Mouse (Mus musculus) hindbrain, embryonic 14.5 days (tissue): ENCODE results near the gene Pip4k2b. TPM values are rescaled to one million over a fixed set of nuclear protein-coding genes. Genes with fewer than 3 reads are reported as not detected.

Experiments used
- ATAC-seq: fragments of 200-750 bp; cut with Nextera tagmentation; 2 replicates; pipeline ENCODE4 v1.8.0; 2017; ENCODE audit warnings: moderate number of reproducible peaks, mild to moderate bottlenecking, moderate TSS enrichment, moderate library complexity; ENCODE audit not compliant: low FRiP score
- DNase-seq: peaks from one replicate; pipeline ENCODE4 v3.0.0-alpha.2; 2015; ENCODE audit warnings: low spot score
- H3K27ac ChIP-seq: fragments of 300-500 bp; sonication (generic); 2 replicates; pipeline ENCODE4 v1.5.1; 2014; ENCODE audit warnings: mild to moderate bottlenecking, moderate library complexity
- H3K27me3 ChIP-seq: fragments of 300-500 bp; sonication (generic); 2 replicates; pipeline ENCODE4 v1.6.1; 2014; ENCODE audit warnings: mild to moderate bottlenecking, low read length, mixed read lengths; ENCODE audit not compliant: control insufficient read depth, insufficient read depth
- H3K36me3 ChIP-seq: fragments of 300-500 bp; sonication (generic); replicated peaks from 2 replicates; pipeline ENCODE4 v1.6.1; 2014; ENCODE audit not compliant: control insufficient read depth, insufficient read depth
- H3K4me1 ChIP-seq: fragments of 300-500 bp; sonication (generic); replicated peaks from 2 replicates; pipeline ENCODE4 v1.6.1; 2014; ENCODE audit warnings: antibody characterized with exemption, low read length, mixed read lengths; ENCODE audit not compliant: control insufficient read depth, insufficient read depth
- H3K4me2 ChIP-seq: fragments of 300-500 bp; sonication (generic); replicated peaks from 2 replicates; pipeline ENCODE4 v1.6.1; 2014; ENCODE audit warnings: mild to moderate bottlenecking, moderate library complexity
- H3K4me3 ChIP-seq: fragments of 300-500 bp; sonication (generic); replicated peaks from 2 replicates; pipeline ENCODE4 v1.5.1; 2014; ENCODE audit warnings: mild to moderate bottlenecking, low read length
- H3K9ac ChIP-seq: fragments of 300-500 bp; sonication (generic); 2 replicates; pipeline ENCODE4 v1.6.1; 2014
- H3K9me3 ChIP-seq: fragments of 300-500 bp; sonication (generic); 2 replicates; pipeline ENCODE4 v1.6.1; 2016; ENCODE audit warnings: low read length; ENCODE audit not compliant: control insufficient read depth
- WGBS: fragments of 180-500 bp; shearing (Covaris S2); extraction: QIAGEN DNeasy Blood & Tissue Kit; methylation state at CpG from one replicate; pipeline ENCODE4 v1.1.7; 2014; 5-methylcytosine and 5-hydroxymethylcytosine counted together
- polyA plus RNA-seq: library from polyadenylated mRNA; unstranded; fragments of >200 nt; fragmentation: Nextera tagmentation; extraction: Ambion mirVana; gene quantifications from 2 replicates; pipeline ENCODE4 v1.2.1, GENCODE M21; 2014

The Pip4k2b gene
- polyA plus RNA-seq, 1 experiment from 2014 or later: 5.2 TPM

DNA sequence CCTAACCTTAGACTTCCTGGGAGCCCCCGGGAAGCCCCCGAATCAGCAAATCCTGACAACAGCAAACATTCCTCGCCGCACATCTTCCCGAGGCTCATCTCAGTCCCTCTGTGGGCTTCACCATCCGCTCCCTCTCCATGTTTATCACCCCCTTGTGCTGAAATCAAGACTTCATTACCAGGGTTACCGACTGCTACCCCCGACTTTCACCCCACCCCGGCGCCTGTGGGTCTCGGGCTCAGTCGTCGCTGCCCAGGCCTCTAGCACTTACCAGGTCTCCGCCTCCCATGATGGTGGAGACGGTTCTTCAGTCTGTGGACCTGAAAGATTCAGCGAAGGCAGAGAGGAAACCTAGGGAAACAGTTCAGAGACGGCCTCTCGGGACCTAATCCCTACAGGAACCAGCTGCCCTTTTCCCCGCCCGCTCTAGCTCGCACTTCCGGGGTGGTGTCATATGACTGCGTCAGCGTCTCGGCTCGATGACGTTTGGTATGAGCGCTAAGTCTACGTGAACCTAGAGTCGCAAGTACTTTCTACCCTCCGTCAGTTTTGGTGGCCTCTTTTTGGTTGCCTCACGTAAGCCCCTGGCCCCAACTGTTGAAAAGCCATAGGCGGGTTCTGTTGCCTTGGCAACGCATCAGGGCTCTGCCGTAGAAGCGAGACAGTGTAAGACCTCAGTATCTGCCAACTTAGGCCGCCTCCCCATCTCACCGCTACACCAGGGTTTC lies 21.8 kb upstream of the Pip4k2b start, which contains the start of gene Cwc25:
Cwc25 (minus strand) TSS at position 403 of the 728 bp plus-strand sequence.
- Histone ChIP-seq H3K27me3 (no peaks in the 10 kb centered on the region), H3K4me1 (peaks cover 11% of the 10 kb centered on the region), H3K36me3 (peaks cover 23% of the 10 kb centered on the region), H3K9ac (peak within 1 kb of the TSS; percentile 93), H3K4me2 (peak within 1 kb of the TSS; percentile 71), H3K9me3 (no peaks in the 10 kb centered on the region), H3K4me3 (peak within 1 kb of the TSS; percentile 77), H3K27ac (peak within 1 kb of the TSS; percentile 81)
- WGBS: under 1% methylated on average over 38 of the region's 38 CpGs
- DNase-seq (peak; percentile 100), ATAC-seq (peak; percentile 93)

DNA sequence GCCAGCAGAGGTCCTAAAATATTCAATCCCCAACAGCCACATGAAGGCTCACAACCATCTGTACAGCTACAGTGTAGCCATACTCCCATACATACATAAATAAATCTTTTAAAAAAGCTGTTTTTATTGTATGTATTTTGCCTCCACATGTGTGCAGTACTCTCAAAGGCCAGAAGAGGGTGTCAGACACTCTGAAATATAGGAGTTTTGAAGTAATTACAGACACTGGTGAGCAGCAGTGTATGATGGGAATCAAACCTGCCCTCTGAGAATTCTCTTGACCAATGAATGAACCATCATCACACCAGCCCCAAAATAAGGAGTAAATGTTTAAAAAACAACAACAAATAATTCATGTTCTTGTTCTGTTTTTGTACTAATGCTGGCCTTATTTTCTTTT lies 17.1 kb upstream of the Pip4k2b start:
- Histone ChIP-seq H3K27ac (no peak overlapping the region), H3K9me3 (no peaks in the 10 kb centered on the region), H3K36me3 (peaks cover 65% of the 10 kb centered on the region), H3K4me3 (no peak overlapping the region), H3K4me2 (no peak overlapping the region), H3K27me3 (no peaks in the 10 kb centered on the region), H3K4me1 (peaks cover 11% of the 10 kb centered on the region), H3K9ac (no peak overlapping the region)
- no peak for ATAC-seq
- DNase-seq: no peak

DNA sequence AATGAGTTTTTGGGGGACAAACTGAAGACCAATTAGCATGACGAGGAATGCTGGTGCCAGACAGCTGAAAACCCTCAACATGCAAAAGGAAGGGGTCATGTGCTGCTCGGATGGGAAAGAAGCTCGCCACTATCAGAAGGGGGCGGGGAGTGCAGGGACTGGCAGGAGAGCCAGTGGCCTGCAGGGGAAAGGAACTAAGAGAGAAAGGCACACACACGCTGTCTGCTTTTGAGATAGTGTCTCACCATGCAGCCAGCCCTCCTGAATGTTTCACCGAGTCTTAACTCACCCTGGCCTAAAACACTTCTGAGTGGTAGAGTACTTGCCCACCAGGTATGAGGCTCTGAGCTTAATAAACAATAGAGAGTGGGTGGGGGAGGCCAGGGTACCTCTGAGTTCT lies 14.4 kb upstream of the Pip4k2b start:
- Histone ChIP-seq H3K4me2 (no peak overlapping the region), H3K36me3 (peaks cover 92% of the 10 kb centered on the region)

DNA sequence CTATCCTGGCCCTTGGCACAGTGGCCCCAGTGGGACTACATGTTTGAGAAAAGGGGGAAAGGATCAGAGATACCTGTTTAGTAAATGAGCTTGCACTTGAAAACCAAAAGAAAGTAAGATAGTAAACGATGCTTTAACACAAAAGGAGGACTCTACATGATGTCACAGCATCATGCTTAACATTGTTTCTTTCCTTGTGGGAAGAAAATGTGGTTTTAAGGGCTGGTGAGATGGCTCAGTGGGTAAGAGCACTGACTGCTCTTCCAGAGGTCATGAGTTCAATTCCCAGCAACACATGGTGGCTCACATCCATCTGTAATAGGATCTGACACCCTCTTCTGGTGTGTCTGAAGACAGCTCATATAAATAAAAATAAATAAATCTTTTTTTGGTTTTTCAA lies 13.6 kb upstream of the Pip4k2b start:
- no peak overlapping the region for H3K27ac ChIP-seq
- WGBS: 92% methylated on average over 1 of the region's 1 CpGs
- no peaks in the 10 kb centered on the region for H3K4me1 ChIP-seq
- H3K9ac ChIP-seq: no peak overlapping the region
- no peak overlapping the region for H3K4me2 ChIP-seq
- no peaks in the 10 kb centered on the region for H3K27me3 ChIP-seq
- DNase-seq (no peak), ATAC-seq (no peak)
- H3K4me3 ChIP-seq: no peak overlapping the region
- no peaks in the 10 kb centered on the region for H3K9me3 ChIP-seq
- H3K36me3 ChIP-seq: peaks cover 95% of the 10 kb centered on the region

More for the DNA sequence above, 14.4 kb upstream of the Pip4k2b start:
- ATAC-seq (no peak), DNase-seq (no peak)
- WGBS: 85% methylated on average over 6 of the region's 6 CpGs
- no peaks in the 10 kb centered on the region for H3K4me1 ChIP-seq
- H3K4me3 ChIP-seq: no peak overlapping the region
- no peak overlapping the region for H3K9ac ChIP-seq
- no peaks in the 10 kb centered on the region for H3K27me3 ChIP-seq
- H3K9me3 ChIP-seq: no peaks in the 10 kb centered on the region
- H3K27ac ChIP-seq: no peak overlapping the region

DNA sequence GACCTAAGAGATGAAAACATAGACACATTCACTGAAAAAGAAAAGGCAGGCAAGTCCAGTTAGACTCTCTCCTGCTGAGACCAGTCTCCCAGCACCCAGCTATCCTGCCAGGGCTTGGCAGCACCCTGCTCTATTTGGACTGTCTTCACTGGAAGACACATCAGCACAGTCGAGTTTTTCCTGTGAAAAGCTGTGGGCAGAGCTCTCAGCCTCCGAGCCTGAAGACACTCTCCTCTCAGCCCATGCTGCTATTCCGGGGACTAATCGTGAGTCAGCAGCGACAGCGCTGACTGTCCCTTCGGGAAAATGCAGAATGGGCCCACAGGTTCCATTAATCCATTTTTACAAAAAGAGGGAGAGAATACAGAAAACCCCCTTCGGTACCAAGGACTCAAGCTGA lies 8.8 kb upstream of the Pip4k2b start:
- Histone ChIP-seq H3K4me2 (no peak overlapping the region), H3K4me1 (no peaks in the 10 kb centered on the region), H3K9ac (no peak overlapping the region), H3K36me3 (peaks cover 98% of the 10 kb centered on the region), H3K4me3 (no peak overlapping the region), H3K27me3 (no peaks in the 10 kb centered on the region), H3K9me3 (no peaks in the 10 kb centered on the region), H3K27ac (no peak overlapping the region)
- DNase-seq: no peak
- WGBS: 92% methylated on average over 8 of the region's 8 CpGs
- no peak for ATAC-seq

DNA sequence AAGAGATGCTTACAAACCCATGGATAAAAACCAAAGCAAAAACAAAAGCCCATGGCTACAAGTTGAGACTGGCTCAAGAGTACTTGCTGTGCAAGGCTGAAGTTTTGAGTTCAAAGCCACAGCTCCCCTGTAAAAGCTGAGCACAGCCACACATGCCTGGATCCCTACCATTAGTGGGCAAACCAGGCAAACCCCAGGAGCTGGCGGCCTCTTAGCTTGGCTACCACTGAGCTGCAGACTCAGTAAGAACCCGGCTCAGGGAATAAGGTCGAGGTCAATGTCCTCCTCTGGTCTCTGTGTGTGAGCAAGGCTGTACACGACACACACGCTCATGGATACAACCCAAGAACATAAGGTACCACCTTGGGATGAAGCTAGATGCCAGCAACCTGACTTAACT lies 4.0 kb upstream of the Pip4k2b start:
- 95% methylated on average over 5 of the region's 5 CpGs for WGBS
- no peak overlapping the region for H3K4me2 ChIP-seq
- no peak overlapping the region for H3K27ac ChIP-seq
- peaks cover 3% of the 10 kb centered on the region for H3K4me1 ChIP-seq
- ATAC-seq (no peak), DNase-seq (no peak)
- peaks cover 76% of the 10 kb centered on the region for H3K36me3 ChIP-seq
- H3K9me3 ChIP-seq: no peaks in the 10 kb centered on the region
- H3K4me3 ChIP-seq: no peak overlapping the region
- H3K27me3 ChIP-seq: no peaks in the 10 kb centered on the region
- no peak overlapping the region for H3K9ac ChIP-seq

DNA sequence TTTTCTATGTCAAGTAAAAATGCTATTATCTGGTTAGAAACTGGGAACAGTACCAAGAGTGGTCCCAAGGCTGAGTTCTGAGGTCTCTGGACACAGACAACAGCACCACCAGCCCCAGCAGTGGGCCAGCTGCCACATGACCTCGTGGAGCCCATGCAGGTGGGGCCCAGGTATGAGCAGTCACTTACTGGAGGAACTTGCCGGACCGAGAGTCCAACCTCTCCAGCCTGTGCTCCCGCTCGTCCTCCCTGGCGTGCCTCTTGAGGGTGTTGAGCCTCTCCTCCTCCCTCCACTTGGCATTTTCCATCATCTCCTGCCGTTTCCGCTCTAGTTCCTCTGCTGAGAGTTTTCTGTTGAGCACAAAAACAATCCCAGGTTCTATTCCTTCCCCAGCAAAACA lies 3.3 kb upstream of the Pip4k2b start:
- Histone ChIP-seq H3K4me1 (peaks cover 10% of the 10 kb centered on the region), H3K27me3 (no peaks in the 10 kb centered on the region), H3K36me3 (peaks cover 68% of the 10 kb centered on the region), H3K9ac (no peak overlapping the region), H3K4me2 (no peak overlapping the region), H3K27ac (no peak overlapping the region), H3K9me3 (no peaks in the 10 kb centered on the region), H3K4me3 (no peak overlapping the region)
- ATAC-seq: no peak
- 97% methylated on average over 8 of the region's 8 CpGs for WGBS
- DNase-seq: no peak

DNA sequence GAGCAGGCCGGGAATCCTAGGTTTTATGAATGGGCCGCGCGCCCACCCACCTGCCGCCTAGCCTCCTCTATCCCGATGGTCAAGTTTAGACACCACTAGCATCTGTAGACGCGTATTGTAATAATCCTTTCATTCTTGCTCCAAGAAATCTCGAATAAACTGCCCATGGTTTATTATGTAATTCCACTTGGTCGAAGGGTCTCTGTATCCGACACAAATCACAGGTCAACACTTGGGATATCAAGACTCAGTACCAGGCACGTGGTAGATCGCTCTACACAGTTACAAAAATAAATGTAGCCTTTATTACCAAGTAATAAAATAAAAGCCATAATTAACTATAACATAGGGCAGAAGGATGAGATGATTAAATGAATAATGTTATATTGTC lies 822 bp upstream of the Pip4k2b start:
- peaks cover 46% of the 10 kb centered on the region for H3K36me3 ChIP-seq
- no peak overlapping the region; the same call in 1 of the 2 replicates for H3K27ac ChIP-seq
- no peak for DNase-seq
- H3K9ac ChIP-seq: no peak overlapping the region
- WGBS: 10% methylated on average over 13 of the region's 13 CpGs
- no peaks in the 10 kb centered on the region for H3K9me3 ChIP-seq
- H3K4me3 ChIP-seq: peak overlapping the region; percentile 83
- peaks cover 28% of the 10 kb centered on the region for H3K4me1 ChIP-seq
- peak; percentile 8; the same call in 1 of the 2 replicates for ATAC-seq
- H3K4me2 ChIP-seq: peak overlapping the region; percentile 52
- no peaks in the 10 kb centered on the region for H3K27me3 ChIP-seq

DNA sequence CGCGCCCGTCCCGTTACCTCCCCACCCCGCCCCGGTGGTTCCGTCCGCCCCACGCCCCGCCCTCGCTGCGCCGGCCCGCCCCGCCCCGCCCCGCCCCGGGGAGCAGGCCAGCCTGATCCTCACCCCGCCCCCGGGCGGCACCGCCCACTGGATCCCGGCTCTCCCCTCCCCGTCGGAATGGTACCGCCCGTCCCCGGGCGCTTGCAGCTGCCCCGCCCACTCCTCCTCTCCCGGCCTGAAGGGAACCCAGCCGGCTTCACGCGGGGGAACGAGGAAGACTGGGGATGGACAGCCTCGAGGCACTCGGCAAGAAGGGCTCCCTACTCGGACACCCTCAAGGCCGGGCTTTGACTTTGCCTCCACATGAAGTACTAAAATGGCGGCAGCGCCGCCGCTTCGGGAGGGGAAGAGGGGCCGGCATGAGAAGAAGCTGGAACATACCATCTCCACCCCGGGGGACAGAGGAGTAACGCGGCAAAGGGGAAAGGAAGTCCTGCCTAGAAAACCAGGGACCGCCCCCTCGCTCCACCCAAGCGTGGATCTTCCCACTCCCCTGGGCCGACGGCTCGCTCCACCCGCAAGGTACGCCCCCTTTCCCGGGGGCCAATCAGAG lies 320 bp upstream of the Pip4k2b start:
- Histone ChIP-seq H3K4me1 (peaks cover 32% of the 10 kb centered on the region), H3K27ac (peak overlapping the region; percentile 97), H3K27me3 (no peaks in the 10 kb centered on the region), H3K36me3 (peaks cover 41% of the 10 kb centered on the region), H3K4me3 (peak overlapping the region; percentile 83), H3K9ac (peak overlapping the region; percentile 75), H3K9me3 (no peaks in the 10 kb centered on the region), H3K4me2 (peak overlapping the region; percentile 52)
- WGBS: 2% methylated on average over 51 of the region's 57 CpGs
- DNase-seq (peak; percentile 97), ATAC-seq (peak; percentile 96)
